Mouse (Mus musculus): ENCODE data around the gene Sypl2.
"Not testable (repeated sequence)": the region's sequence is repeated elsewhere in the genome, so short reads cannot be mapped to it uniquely, and the experiment has no call there.

The Sypl2 gene

GRCm38 (mm10) chr3:108226558-108227350, at the start of gene Sypl2:
TSS of gene Sypl2 (minus strand) at chr3:108226648.
- no peak for DNase-seq

- no peak for DNase-seq
These were observed 32.9 kb upstream of the Sypl2 start for GRCm38 (mm10) chr3:108259319-108259718.

- DNase-seq, result no peak
These were observed 31.5 kb upstream of the Sypl2 start for GRCm38 (mm10) chr3:108257831-108258500.

GRCm38 (mm10) chr3:108256719-108257637, 30.5 kb upstream of the Sypl2 start, which contains the start of gene Psma5:
TSS of gene Psma5 (plus strand) at chr3:108256926.
- DNase-seq, result peak; percentile 93

- DNase-seq, result no peak
These were observed 20.4 kb upstream of the Sypl2 start for GRCm38 (mm10) chr3:108246857-108247256.

- DNase-seq, result no peak
These were observed 14.9 kb upstream of the Sypl2 start for GRCm38 (mm10) chr3:108241243-108241839.

GRCm38 (mm10) chr3:108237474-108238102, 11.1 kb upstream of the Sypl2 start:
- DNase-seq, result not testable (repeated sequence)

- no peak for DNase-seq
These were observed 5.2 kb upstream of the Sypl2 start for GRCm38 (mm10) chr3:108231646-108232045.

- no peak for DNase-seq
These were observed 1.1 kb upstream of the Sypl2 start for GRCm38 (mm10) chr3:108227521-108227920.

GRCm38 (mm10) chr3:108225711-108226557, 514 bp downstream of the Sypl2 start:
- no peak for DNase-seq

GRCm38 (mm10) chr3:108220661-108221060, 5.8 kb downstream of the Sypl2 start:
- no peak for DNase-seq

- DNase-seq, result no peak
These were observed 11.7 kb downstream of the Sypl2 start for GRCm38 (mm10) chr3:108214734-108215133.

GRCm38 (mm10) chr3:108212406-108212805, 14.0 kb downstream of the Sypl2 start:
- peak; percentile 33 for DNase-seq

- peak; percentile 30 for DNase-seq
These were observed 14.6 kb downstream of the Sypl2 start for GRCm38 (mm10) chr3:108211845-108212244.

GRCm38 (mm10) chr3:108210771-108211139, 15.7 kb downstream of the Sypl2 start, which contains the start of gene Atxn7l2:
TSS of gene Atxn7l2 (minus strand) at chr3:108210934.
- DNase-seq, result no peak

- DNase-seq, result peak; percentile 94
These were observed 16.3 kb downstream of the Sypl2 start for GRCm38 (mm10) chr3:108209946-108210770.

GRCm38 (mm10) chr3:108209536-108209935, 16.9 kb downstream of the Sypl2 start:
- no peak for DNase-seq

- DNase-seq, result no peak
These were observed 17.4 kb downstream of the Sypl2 start for GRCm38 (mm10) chr3:108209001-108209400.

GRCm38 (mm10) chr3:108206731-108207375, 19.6 kb downstream of the Sypl2 start:
- DNase-seq, result no peak

- DNase-seq, result no peak
These were observed 20.8 kb downstream of the Sypl2 start for GRCm38 (mm10) chr3:108205601-108206000.
